ENCODE assay signal across 9 mouse cellular contexts in the genomic region with DNA sequence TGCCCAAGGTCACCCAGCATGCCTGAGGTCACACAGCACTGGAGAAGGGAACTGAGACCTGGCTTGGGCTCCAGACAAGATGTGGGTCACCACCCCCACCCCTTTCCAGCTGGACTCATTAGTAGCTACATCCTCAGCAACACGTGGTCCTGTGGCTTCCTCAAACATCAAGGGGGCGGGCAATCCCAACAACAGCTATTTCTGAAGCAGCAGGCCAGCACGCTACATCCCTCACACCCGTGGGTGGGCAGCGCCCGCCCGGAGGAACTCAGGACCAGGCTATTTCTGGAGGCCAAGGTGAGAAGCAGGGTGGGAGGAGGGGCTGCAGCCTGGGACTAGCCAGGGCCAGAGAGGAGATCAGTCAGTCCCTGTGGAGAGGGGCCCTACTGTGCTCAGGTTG. TPM values are rescaled to one million over a fixed set of nuclear protein-coding genes. Genes with fewer than 3 reads are reported as not detected.
DNase-seq lines count a peak whose midpoint lies in the region; ATAC-seq lines count a peak whose summit lies in the region.
"Had no signal": no experiment of that assay in that cellular context is flagged by ENCODE, and none has a peak within 500 bp of the region (broad histone marks: within the 10 kb centered on the region; RNA-seq: fewer than 3 reads in every experiment).

No protein-coding gene starts in this region.

- no peak overlapping the region for H3K4me3 ChIP-seq in forebrain, embryonic 14.5 days (ENCODE audit: low read depth, low read length)
- H3K4me3 ChIP-seq in intestine, embryonic 15.5 days (replicated peaks) = no peak overlapping the region
- H3K4me3 ChIP-seq in neural tube, embryonic 15.5 days (replicated peaks) = no peak overlapping the region

- no peaks in the 10 kb centered on the region for H3K27me3 ChIP-seq in forebrain, embryonic 14.5 days (replicated peaks; ENCODE audit: control insufficient read depth, insufficient read depth, low read length)
- H3K27me3 ChIP-seq in intestine, embryonic 15.5 days (replicated peaks) = peaks cover 15% of the 10 kb centered on the region
- H3K27me3 ChIP-seq in neural tube, embryonic 15.5 days (replicated peaks) = no peaks in the 10 kb centered on the region

- intact Hi-C loops in left cerebral cortex, postnatal 4 days (cut with DNase I) = no loop called here

- no peak for ATAC-seq in forebrain, embryonic 14.5 days
- 0 out of 2 replicates have a peak, but pooled peaks have one; percentile 3 for ATAC-seq in intestine, embryonic 15.5 days
- ATAC-seq in neural tube, embryonic 15.5 days (ENCODE audit: low FRiP score) = no peak

- WGBS in forebrain, embryonic 14.5 days = 57% methylated on average over 7 of the region's 7 CpGs
- 61% methylated on average over 7 of the region's 7 CpGs for WGBS in intestine, embryonic 15.5 days
- WGBS in neural tube, embryonic 15.5 days = 65% methylated on average over 7 of the region's 7 CpGs

- no peaks in the 10 kb centered on the region for H3K9me3 ChIP-seq in forebrain, embryonic 14.5 days (replicated peaks; ENCODE audit: control insufficient read depth, low read length)
- no peaks in the 10 kb centered on the region for H3K9me3 ChIP-seq in intestine, embryonic 15.5 days
- no peaks in the 10 kb centered on the region for H3K9me3 ChIP-seq in neural tube, embryonic 15.5 days (replicated peaks)

- peak; percentile 53 to 71 for DNase-seq in left cerebral cortex, adult 18-20 months (ENCODE audit: low spot score in 2 of 2)
- DNase-seq in left cerebral cortex, postnatal 4 days = no peak
- DNase-seq in forebrain, embryonic 14.5 days (ENCODE audit: low spot score) = peak; percentile 36
- DNase-seq in cerebellum, adult 18-20 months = no peak
- DNase-seq in spleen, postnatal 10 days (ENCODE audit: low spot score in 2 of 2) = no peak
- no peak for DNase-seq in adrenal gland, adult 18-20 months (ENCODE audit: low spot score in 2 of 2)

- no peak overlapping the region for H3K9ac ChIP-seq in forebrain, embryonic 14.5 days (ENCODE audit: low read length)
- H3K9ac ChIP-seq in intestine, embryonic 15.5 days = no peak overlapping the region
- H3K9ac ChIP-seq in neural tube, embryonic 15.5 days (replicated peaks) = no peak overlapping the region

- peaks cover 23% of the 10 kb centered on the region for H3K36me3 ChIP-seq in forebrain, embryonic 14.5 days (ENCODE audit: control insufficient read depth, insufficient read depth, low read length)
- H3K36me3 ChIP-seq in intestine, embryonic 15.5 days = no peaks in the 10 kb centered on the region; the same call in 1 of the 2 replicates
- H3K36me3 ChIP-seq in neural tube, embryonic 15.5 days = no peaks in the 10 kb centered on the region

- H3K4me2 ChIP-seq in forebrain, embryonic 14.5 days (ENCODE audit: low read length) = peak overlapping the region; percentile 46
- H3K4me2 ChIP-seq in intestine, embryonic 15.5 days (replicated peaks) = no peak overlapping the region
- H3K4me2 ChIP-seq in neural tube, embryonic 15.5 days = peak overlapping the region; percentile 53; the same call in 1 of the 2 replicates

- peak overlapping the region; percentile 97 for H3K27ac ChIP-seq in forebrain, embryonic 14.5 days (ENCODE audit: low read depth, low read length)
- H3K27ac ChIP-seq in intestine, embryonic 15.5 days = peak overlapping the region; percentile 61; the same call in 1 of the 2 replicates
- peak overlapping the region; percentile 83 for H3K27ac ChIP-seq in neural tube, embryonic 15.5 days (replicated peaks)

- peaks cover 82% of the 10 kb centered on the region for H3K4me1 ChIP-seq in forebrain, embryonic 14.5 days (ENCODE audit: control insufficient read depth, insufficient read depth, low read length)
- H3K4me1 ChIP-seq in intestine, embryonic 15.5 days (replicated peaks) = peaks cover 59% of the 10 kb centered on the region
- H3K4me1 ChIP-seq in neural tube, embryonic 15.5 days = peaks cover 97% of the 10 kb centered on the region

RNA-seq across cellular contexts. Expression of gene Ptprs, which starts 7.4 kb away (rescaled TPM):
- 100 to 1,000 TPM; 588 to 594 TPM for total RNA-seq in left cerebral cortex, adult 18-20 months (2021)
- total RNA-seq in left cerebral cortex, postnatal 4 days (2021) = 100 to 1,000 TPM; 821 to 872 TPM
- 248 and 319 TPM in 2 replicates for polyA plus RNA-seq in forebrain, embryonic 14.5 days (2014; fragmentation: Nextera tagmentation; extraction: Ambion mirVana)
- 56.3 and 56.8 TPM in 2 replicates for polyA plus RNA-seq in intestine, embryonic 15.5 days (2015; fragmentation: Nextera tagmentation; extraction: Ambion mirVana)
- 206 and 247 TPM in 2 replicates for polyA plus RNA-seq in neural tube, embryonic 15.5 days (2015; fragmentation: Nextera tagmentation; extraction: Ambion mirVana)
- 100 to 1,000 TPM; 130 to 188 TPM for total RNA-seq in adrenal gland, adult 18-20 months (2021)

RNA-seq across cellular contexts. Expression of gene Znrf4, which starts 43.4 kb away (rescaled TPM):
- not detected for total RNA-seq in left cerebral cortex, adult 18-20 months (2021)
- not detected for total RNA-seq in left cerebral cortex, postnatal 4 days (2021)
- polyA plus RNA-seq in forebrain, embryonic 14.5 days (2014; fragmentation: Nextera tagmentation; extraction: Ambion mirVana) = 0.14 TPM in 1 of 2 replicates, not detected in the other
- not detected in 2 replicates for polyA plus RNA-seq in intestine, embryonic 15.5 days (2015; fragmentation: Nextera tagmentation; extraction: Ambion mirVana)
- not detected in 2 replicates for polyA plus RNA-seq in neural tube, embryonic 15.5 days (2015; fragmentation: Nextera tagmentation; extraction: Ambion mirVana)
- total RNA-seq in adrenal gland, adult 18-20 months (2021) = not detected
- polyA plus RNA-seq: large intestine, adult 2 months had no signal

Comparison
In these comparisons a context has a peak if more than half of its experiments do, and no peak if none do; other contexts are left out.
1. DNase-seq: peak in left cerebral cortex, adult 18-20 months (2 of 2) and forebrain, embryonic 14.5 days (single experiment); none in left cerebral cortex, postnatal 4 days (single experiment), cerebellum, adult 18-20 months (0 of 2), spleen, postnatal 10 days (0 of 2) and adrenal gland, adult 18-20 months (0 of 2).
2. Peak in every context shown above with its lines, with median percentiles within 50 percentile points of each other: H3K27ac ChIP-seq.